Mouse (Mus musculus) small intestine, adult 2 months (tissue): ENCODE data around the gene Rad51b.

Experiments used
- CTCF ChIP-seq: fragments of 200-500 bp; IDR thresholded peaks from 2 replicates; pipeline ENCODE4 v1.5.1; 2012; ENCODE audit warnings: low read depth, mild to moderate bottlenecking, control low read depth, inconsistent platforms, low read length, moderate library complexity, mixed read lengths; ENCODE audit not compliant: insufficient replicate concordance, insufficient read length; ENCODE audit errors: extremely low read depth
- POLR2A ChIP-seq: fragments of 200-500 bp; IDR thresholded peaks from 2 replicates; pipeline ENCODE4 v1.6.1; 2012; ENCODE audit warnings: low read depth, mild to moderate bottlenecking, control low read depth, inconsistent platforms, low read length, moderate library complexity

DNA sequence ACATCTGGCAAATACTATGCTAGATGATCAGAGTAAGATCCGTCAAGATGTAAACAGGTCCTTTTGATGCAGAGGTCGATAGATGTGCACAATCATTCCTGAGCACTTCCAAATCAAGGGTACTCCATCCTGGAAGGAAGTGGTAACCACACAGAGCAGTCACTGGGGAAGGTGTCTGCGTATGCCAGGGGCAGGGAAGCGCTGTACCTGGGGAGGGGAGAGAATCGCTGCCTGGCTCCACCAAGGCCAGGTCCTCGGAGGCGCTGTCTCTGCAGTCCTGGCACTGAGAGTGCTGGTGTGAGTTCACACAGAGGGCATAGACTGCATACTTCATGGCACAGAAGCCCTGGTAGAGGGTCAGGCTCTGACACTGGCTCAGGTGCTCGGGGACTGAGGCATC, 14.5 kb upstream of the Rad51b start:
- TF ChIP-seq CTCF = no peak
- no peak for TF ChIP-seq POLR2A
